Mouse (Mus musculus) C2C12 (cell line): ENCODE data around the gene Lysmd1. TPM values are rescaled to one million over a fixed set of nuclear protein-coding genes. Genes with fewer than 3 reads are reported as not detected.

Source experiments
- H3K27me3 ChIP-seq: one replicate; pipeline ENCODE4 v1.6.1; 2011; ENCODE audit not compliant: control insufficient read depth, insufficient read depth, insufficient read length
- H3K36me3 ChIP-seq: one replicate; pipeline ENCODE4 v1.6.1; 2011; ENCODE audit not compliant: control insufficient read depth, insufficient read depth
- H3K4me3 ChIP-seq: one replicate; pipeline ENCODE4 v1.5.1; 2011; ENCODE audit warnings: mild to moderate bottlenecking, control low read depth; ENCODE audit not compliant: poor library complexity, insufficient read depth, severe bottlenecking
- H3K79me2 ChIP-seq: one replicate; pipeline ENCODE4 v1.6.1; 2011; ENCODE audit not compliant: control insufficient read depth, insufficient read depth
- H3K79me3 ChIP-seq: one replicate; pipeline ENCODE4 v1.6.1; 2011; ENCODE audit warnings: low read depth, control low read depth
- H3ac ChIP-seq: one replicate; pipeline ENCODE3; 2011; ENCODE audit warnings: low read depth; ENCODE audit not compliant: control insufficient read depth, insufficient read length
- CEBPB ChIP-seq: IDR thresholded peaks from one replicate; pipeline ENCODE4 v1.6.1; 2011; ENCODE audit warnings: low read depth, mild to moderate bottlenecking, control low read depth, moderate library complexity
- CTCF ChIP-seq: IDR thresholded peaks from one replicate; pipeline ENCODE4 v1.5.1; 2011; ENCODE audit not compliant: control insufficient read depth, insufficient read depth, insufficient read length
- FOSL1 ChIP-seq: IDR thresholded peaks from one replicate; pipeline ENCODE4 v1.8.0; 2011; ENCODE audit warnings: mild to moderate bottlenecking, low read length; ENCODE audit not compliant: poor library complexity, insufficient read depth, severe bottlenecking
- MAX ChIP-seq: IDR thresholded peaks from one replicate; pipeline ENCODE4 v1.6.1; 2011; ENCODE audit warnings: mild to moderate bottlenecking, control low read depth
- MYOD1 ChIP-seq: IDR thresholded peaks from one replicate; pipeline ENCODE4 v1.6.1; 2011; ENCODE audit warnings: low read depth; ENCODE audit not compliant: control insufficient read depth, insufficient read length
- MYOG ChIP-seq: IDR thresholded peaks from one replicate; pipeline ENCODE4 v1.6.1; 2011; ENCODE audit not compliant: control insufficient read depth, insufficient read length; ENCODE audit errors: extremely low read depth
- USF1 ChIP-seq: IDR thresholded peaks from one replicate; pipeline ENCODE4 v1.6.1; 2011; ENCODE audit warnings: low read depth, mild to moderate bottlenecking, control low read depth, moderate library complexity
- polyA plus RNA-seq: library from polyadenylated mRNA; unstranded; fragments of >200 nt; fragmentation: generic; extraction: Trizol; gene quantifications from one replicate; pipeline ENCODE4 v1.2.1, GENCODE M21; 2012; ENCODE audit warnings: missing spikeins

The Lysmd1 gene
- polyA plus RNA-seq, 1 experiment: 3.4 TPM

- no peaks in the 10 kb centered on the region for H3K79me3 ChIP-seq
- no peaks in the 10 kb centered on the region for H3K27me3 ChIP-seq
- H3K79me2 ChIP-seq: no peaks in the 10 kb centered on the region
- H3K36me3 ChIP-seq: no peaks in the 10 kb centered on the region
- H3K4me3 ChIP-seq: no peak overlapping the region
- H3ac ChIP-seq: no peak overlapping the region
- TF ChIP-seq CTCF: no peak
- no peak for TF ChIP-seq MYOG
These were observed 39.5 kb downstream of the Lysmd1 start for GRCm38 (mm10) chr3:95173256-95173949.

DNA sequence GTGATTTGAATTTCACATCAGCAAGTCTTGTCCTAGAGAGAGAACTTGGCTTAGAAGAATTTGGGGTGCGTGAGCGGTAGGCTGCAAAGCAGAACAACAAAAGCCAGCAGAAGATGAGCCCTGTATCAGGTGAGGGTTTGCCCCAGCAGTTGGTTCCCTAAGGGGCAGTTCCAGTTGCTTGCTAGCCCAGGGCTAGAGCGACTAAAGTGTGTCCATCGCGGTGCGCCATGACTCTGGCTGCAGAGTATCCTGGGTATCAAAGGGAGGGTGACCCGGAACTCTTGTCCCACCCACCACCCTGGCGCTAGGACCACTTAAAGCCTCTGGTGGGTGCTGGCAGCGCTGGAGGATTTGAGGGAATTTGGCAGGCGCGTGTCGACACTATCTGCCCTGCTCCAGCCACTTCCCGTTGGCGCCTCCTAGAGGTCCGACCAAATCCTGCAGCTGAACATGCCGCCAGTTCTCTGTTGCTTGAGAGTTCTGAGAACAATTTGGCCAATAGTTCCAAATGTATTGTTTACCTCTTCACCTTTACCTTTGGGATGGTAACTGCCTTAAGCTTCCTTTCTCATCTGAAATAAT lies 40.2 kb downstream of the Lysmd1 start:
- H3K4me3 ChIP-seq: no peak overlapping the region

GRCm38 (mm10) chr3:95176500-95176899 lies 42.6 kb downstream of the Lysmd1 start:
- Histone ChIP-seq H3ac (no peak overlapping the region), H3K79me2 (no peaks in the 10 kb centered on the region), H3K36me3 (no peaks in the 10 kb centered on the region), H3K79me3 (no peaks in the 10 kb centered on the region), H3K4me3 (no peak overlapping the region), H3K27me3 (no peaks in the 10 kb centered on the region)
- TF ChIP-seq MYOD1 (no peak), MAX (no peak), CTCF (no peak), USF1 (no peak), CEBPB (no peak)

More for the DNA sequence above, 40.2 kb downstream of the Lysmd1 start:
- TF ChIP-seq USF1 (no peak), CTCF (peak; percentile 14)
- H3ac ChIP-seq: no peak overlapping the region
- no peaks in the 10 kb centered on the region for H3K79me3 ChIP-seq
- H3K36me3 ChIP-seq: no peaks in the 10 kb centered on the region
- no peaks in the 10 kb centered on the region for H3K27me3 ChIP-seq
- no peaks in the 10 kb centered on the region for H3K79me2 ChIP-seq

DNA sequence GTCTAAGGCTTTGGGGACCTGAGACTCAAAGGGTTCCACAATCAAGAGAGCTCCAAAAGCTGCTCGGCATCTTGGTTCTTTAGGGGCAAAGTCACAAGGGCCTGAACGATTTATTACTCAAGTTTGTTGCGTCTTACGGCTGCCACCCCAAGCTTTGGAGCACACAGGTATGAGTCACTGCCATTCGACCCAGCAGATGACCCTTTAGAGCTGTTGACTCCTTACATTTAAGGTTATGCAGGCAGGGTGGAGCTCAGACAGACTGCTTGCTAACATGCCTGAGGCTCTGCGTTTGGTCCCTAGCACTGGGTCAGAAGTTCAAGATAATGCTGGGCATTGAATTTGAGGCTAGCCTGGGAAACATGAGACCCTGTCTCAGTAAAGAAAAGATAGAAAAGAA lies 43.7 kb downstream of the Lysmd1 start:
- no peak overlapping the region for H3K4me3 ChIP-seq
- no peaks in the 10 kb centered on the region for H3K79me3 ChIP-seq
- no peaks in the 10 kb centered on the region for H3K79me2 ChIP-seq
- peaks cover 8% of the 10 kb centered on the region for H3K36me3 ChIP-seq
- no peak overlapping the region for H3ac ChIP-seq
- TF ChIP-seq FOSL1: peak; percentile 9
- TF ChIP-seq MYOD1: no peak
- H3K27me3 ChIP-seq: no peaks in the 10 kb centered on the region

GRCm38 (mm10) chr3:95178948-95179347 lies 45.1 kb downstream of the Lysmd1 start:
- no peaks in the 10 kb centered on the region for H3K79me3 ChIP-seq
- no peak overlapping the region for H3ac ChIP-seq
- H3K27me3 ChIP-seq: no peaks in the 10 kb centered on the region
- H3K36me3 ChIP-seq: peaks cover 16% of the 10 kb centered on the region
- no peak overlapping the region for H3K4me3 ChIP-seq
- no peaks in the 10 kb centered on the region for H3K79me2 ChIP-seq
- TF ChIP-seq USF1 (no peak), MAX (no peak), MYOG (no peak), CEBPB (no peak), MYOD1 (no peak), FOSL1 (no peak), CTCF (no peak)

GRCm38 (mm10) chr3:95179890-95180289 lies 46.0 kb downstream of the Lysmd1 start:
- H3K27me3 ChIP-seq: no peaks in the 10 kb centered on the region
- H3K36me3 ChIP-seq: peaks cover 25% of the 10 kb centered on the region
- H3K4me3 ChIP-seq: no peak overlapping the region
- no peaks in the 10 kb centered on the region for H3K79me3 ChIP-seq
- H3ac ChIP-seq: no peak overlapping the region
- TF ChIP-seq MYOD1 (no peak), MAX (no peak), MYOG (no peak), CTCF (no peak), CEBPB (no peak), USF1 (no peak), FOSL1 (no peak)
- no peaks in the 10 kb centered on the region for H3K79me2 ChIP-seq
